Mouse (Mus musculus) adrenal gland, postnatal 36 days (tissue): ENCODE data around the gene Ndufb5. TPM values are rescaled to one million over a fixed set of nuclear protein-coding genes. Genes with fewer than 3 reads are reported as not detected.
"Not testable (repeated sequence)": the region's sequence is repeated elsewhere in the genome, so short reads cannot be mapped to it uniquely, and the experiment has no call there.

Experiments used
- DNase-seq, 2 experiments: peaks; one replicate each; pipeline ENCODE4 v3.0.0; 2021; ENCODE audit warnings: mixed read lengths in 1 of 2
- total RNA-seq, 2 experiments: library from RNA; stranded (reverse); gene quantifications; 2 replicates each; pipeline ENCODE4 v1.2.3; 2021

Ndufb5 gene
- total RNA-seq, 2 experiments from 2014 or later = 367 to 402 TPM

DNA sequence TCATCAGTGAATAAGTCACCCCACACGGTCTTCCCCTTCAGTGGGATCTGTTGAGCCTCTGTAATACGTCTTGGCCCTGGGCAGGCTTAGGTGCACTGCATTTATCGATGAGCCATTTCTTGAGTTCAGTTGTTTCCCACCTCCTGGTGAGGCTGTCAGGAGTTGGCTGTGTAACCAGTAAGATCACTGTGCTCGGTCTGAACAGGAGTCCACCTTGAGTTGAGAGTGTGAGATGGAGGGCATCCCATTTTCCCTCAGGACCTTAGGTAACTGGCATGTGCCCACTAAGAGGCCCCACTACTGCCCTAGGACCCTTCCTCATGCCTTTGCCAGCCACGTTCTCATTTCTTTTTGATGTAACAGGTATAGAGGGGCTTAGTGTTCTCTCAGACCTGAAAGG is 10.8 kb upstream of the Ndufb5 start:
- no peak for DNase-seq

DNA sequence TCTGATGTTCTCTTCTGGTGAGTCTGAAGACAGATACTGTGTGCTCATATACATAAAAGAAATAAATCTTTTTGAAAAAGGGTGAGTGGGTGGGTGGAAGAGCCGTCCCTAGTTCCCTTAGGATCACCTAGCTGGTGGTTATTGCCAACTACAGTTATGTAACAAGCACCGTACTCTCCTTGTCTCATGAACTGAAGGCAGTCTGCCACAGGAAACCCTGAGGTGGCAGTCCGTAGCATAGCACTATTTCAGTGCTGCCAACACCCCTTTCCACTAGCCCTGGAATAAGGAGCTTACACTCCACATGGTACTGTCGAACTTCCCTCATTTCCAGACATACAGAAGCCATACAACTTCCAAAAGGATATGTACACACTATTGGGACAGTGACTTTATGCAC is 8.9 kb upstream of the Ndufb5 start:
- no peak for DNase-seq

DNA sequence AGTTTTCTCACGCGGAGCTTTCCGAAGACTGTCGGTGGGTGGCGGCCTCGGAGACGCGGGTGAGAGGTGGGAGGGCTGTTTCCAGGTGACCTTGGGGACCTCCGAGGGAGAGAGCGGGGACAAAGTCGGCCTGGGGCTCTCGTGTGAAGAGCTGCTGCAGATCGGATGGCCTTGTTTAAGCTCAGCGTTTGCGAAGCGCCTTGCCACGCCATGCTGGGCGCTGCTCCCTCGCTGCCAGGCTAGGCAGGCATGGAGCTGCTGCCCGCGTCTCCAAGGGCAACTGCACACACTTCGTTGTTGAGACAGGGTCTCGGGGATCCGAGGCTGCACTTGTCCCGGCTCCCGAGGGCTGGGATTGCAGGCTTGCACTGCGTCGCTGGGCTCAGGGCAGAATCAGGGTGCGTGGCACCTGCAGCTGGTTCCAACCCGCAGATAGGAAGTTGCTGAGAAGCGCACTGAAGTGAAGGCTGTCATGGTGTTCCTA is 424 bp downstream of the Ndufb5 start, which contains the start of gene Mrpl47:
TSS of gene Mrpl47 (minus strand) at position 434 of the 484 bp plus-strand sequence.
- no peak for DNase-seq

DNA sequence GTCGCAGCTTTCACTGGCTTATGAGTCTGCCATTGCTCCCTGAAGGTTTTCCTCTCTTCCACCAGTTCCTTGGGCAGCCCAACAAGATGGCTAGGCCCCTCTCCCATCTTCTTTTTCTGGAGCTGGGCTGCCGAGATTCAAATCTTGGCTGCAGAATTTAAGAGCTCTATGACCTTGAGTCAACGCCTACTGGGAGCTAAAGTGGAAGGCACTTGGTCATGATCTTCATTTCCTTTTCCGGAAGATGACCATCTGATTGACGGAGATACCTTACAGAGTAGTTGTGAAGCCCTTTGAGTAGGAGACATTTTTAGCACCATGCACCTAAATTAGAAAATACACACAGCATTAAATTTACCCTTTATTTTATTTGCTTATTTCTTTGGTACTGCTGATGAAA is 1.8 kb downstream of the Ndufb5 start:
- no peak for DNase-seq

DNA sequence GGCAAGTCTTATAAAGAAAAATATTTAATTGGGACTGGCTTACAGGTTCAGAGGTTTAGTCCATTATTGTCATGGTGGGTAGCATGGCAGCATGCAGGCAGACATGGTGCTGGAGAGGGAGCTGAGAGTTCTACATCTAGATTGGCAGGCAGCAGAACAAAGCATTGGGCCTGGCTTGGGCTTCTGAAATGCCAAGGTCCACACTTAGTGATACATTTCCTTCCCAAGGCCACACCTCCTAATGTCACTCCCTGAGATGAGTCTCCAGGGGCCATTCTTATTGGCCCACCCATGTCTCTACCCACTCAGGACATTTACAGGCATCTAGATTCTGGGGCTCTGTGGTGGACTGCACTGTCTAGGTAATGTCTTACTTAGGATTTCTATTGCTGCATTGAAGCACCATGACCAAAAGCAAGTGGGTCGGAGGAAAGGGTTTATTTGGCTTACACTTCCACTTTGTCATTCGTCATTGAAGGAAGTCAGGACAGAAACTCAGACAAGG is 5.5 kb downstream of the Ndufb5 start:
- peak; percentile 32 to 54 for DNase-seq

DNA sequence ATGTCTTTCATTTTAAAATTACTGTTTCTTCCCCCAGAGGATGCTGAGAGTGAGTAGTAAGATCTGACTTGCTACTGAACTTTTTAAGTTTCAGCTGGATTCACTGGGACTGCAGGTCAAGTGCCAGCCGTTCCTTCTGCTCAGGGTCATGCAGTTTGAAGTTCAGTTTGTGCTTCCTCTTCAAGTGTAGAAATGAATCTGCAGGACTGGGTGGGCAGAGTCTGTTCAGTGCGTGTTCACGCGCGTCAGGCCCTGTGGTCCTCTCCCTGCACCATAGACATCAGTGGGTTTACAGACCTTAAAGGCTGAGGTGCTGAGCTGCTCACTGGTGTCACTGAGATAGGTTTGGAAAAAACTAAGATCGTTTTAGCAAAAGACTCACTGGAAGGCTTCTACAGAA is 8.2 kb downstream of the Ndufb5 start:
- DNase-seq = no peak

DNA sequence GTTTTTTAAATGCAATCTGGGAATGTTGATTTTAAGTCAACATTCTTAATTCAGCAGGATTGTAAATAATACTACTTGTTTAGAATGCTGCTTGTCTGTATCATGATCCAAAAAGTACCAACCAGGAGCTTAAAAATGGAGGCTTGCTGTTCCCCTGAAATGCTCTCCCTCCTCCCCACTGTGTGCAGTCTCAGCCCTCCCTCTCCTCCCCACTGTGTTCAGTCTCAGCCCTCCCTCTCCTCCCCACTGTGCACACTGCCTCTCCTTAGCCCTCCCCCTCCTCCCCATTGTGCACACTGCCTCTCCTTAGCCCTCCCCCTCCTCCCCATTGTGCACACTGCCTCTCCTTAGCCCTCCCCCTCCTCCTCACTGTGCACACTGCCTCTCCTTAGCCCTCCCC is 8.6 kb downstream of the Ndufb5 start:
- not testable (repeated sequence) for DNase-seq

DNA sequence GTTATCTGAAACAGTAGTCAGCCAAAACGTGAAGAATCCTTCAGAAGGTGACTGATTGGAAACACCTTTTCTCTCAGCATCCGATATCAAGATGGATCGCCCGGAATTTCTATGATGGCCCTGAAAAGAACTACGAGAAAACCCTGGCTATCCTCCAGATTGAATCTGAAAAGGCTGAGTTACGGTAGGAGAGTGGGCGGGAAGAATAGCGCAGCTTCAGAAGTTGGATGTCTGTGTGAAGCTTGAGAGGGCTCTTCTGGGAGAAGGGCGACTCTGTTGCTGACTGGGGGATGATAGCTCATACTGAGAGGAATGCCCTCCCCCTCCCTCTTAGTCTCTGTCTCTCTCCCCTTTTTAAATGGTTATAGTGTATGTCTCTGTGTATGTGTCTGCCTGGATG is 11.6 kb downstream of the Ndufb5 start:
- no peak for DNase-seq

DNA sequence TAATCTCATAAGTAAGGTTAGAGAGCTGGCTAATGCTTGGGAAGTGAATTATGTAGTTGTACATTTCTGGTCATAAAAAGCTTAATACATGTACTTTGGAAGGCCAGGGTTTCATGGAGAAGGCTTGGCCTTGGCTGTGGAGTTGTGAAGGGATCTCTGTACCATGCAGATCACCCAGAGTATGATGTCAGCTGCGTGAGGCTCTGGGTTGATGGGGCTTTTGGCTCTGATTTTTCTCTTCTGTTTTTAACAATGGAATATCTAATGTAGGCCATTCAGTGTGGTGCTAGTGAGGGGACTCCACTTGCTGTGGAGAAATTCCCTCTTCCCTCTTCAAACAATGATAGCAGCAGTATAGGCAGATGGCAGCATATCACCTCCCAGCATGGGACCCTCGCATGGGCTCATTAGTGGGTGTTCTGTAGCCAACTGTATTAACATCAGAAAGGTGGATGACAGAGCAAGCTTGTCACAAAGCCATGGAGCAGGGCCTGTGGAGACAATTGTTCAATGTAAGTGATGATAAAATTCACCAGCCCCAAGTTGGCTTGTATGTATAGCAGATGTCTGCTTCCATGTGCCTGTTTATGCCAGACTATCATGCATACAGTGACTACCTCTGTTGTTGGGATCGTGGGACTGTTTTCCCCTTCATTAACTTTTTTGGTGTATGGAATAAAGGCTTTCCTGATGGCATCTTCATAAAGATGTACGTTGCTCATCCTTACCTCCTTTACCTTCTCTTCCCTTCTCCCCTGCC is 13.2 kb downstream of the Ndufb5 start:
- DNase-seq = no peak

DNA sequence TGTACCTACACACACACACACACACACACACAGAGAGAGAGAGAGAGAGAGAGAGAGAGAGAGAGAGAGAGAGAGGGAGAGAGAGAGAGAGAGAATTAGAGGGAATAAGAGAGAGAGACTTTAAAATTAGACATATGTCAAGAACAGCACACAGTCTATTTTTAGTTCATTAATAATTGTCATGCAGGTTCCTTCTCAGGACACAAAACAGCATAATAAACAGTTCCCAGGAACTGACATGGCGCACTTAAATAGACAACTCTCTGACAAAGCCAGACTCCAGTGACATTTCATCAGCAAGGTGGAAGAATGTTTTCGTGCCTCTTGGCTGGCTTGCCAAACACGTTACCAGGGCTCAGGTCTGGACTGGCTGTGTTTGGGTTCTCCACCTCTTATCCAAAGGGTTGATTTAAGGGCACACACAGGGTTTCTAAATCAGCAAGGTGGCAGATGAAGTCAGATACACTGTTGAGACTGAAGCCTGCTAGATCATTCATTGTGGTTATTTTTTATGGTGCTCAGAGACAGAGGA is 17.7 kb downstream of the Ndufb5 start:
- no peak for DNase-seq

DNA sequence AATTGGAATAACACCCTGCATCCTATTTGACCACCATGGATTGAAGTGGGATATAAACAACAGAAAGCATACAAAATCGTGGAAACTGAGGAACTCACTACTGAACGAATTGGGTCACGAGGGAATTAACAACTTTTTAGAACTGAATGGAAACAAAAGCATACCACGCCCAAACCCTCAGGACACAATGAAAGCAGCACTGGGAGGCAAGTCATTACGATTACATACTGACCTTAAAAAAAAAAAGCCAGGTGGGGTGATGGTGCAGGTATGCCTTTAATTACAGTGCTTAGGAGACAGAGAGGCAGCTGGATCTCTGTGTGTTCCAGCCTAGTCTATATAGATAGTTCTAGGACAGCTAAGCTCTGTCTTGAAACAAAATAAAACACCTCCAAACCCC is 22.4 kb downstream of the Ndufb5 start:
- no peak for DNase-seq

DNA sequence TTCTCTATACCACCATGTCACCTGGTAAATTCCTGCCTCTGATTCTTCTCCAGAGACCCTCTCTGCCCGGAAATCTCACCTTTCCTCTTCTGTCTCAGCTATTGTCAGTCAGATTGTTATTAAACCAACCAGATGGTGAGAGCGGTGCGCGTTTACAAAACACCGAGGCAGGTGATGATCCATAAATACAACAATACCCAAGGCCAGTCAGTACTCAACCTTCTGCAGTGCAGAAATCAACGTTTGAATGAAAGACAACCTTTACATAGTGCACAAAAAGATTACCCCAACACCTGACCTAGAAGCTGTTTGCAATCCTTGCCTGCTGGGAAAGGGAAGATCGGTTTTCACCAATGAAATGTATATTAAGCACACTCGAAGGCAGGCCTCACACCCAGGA is 26.2 kb downstream of the Ndufb5 start:
- DNase-seq = no peak

DNA sequence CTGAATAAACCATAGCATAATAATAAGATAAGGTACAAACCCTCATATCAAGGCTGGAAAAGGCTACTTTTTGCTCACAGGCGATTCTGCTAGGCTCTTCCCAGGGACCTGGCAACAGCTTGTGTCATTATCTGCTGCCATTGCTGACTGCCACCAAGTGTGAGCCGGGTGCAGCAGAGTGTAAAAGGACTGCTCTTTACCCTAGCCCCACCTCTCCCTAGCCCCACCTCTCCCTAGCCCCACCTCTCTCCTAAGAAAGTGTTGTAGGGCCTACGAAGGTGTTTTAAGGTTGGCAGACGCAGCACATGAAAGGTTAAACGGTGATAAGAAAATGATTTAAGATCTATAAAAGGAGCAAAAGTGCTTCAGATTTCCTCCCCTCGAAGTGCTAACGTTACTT is 27.1 kb downstream of the Ndufb5 start:
- no peak for DNase-seq

DNA sequence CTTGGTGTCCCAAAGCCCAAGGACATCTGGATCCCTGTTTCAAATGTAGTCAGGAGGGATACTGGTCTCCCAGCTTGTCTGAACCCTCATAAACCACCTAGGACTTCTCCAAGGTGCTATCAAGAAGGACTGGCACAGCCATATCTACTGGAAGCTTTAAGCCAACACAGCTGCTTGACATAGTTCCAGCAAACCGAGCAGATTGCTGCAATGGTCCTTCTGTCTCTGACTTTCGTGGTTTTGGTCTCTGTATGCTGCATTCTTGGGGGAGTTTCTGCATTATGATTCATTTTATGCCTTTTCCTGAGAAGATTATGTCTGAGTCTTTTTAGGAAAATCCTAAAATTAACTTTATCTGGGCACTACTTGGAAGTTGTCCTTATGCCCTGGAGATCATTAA is 34.0 kb downstream of the Ndufb5 start:
- no peak for DNase-seq

Other genes with a start within 250 kb of the Ndufb5 start
- 1 to 10 TPM in 1 of 2 experiments, under 1 TPM in 1; 0.16 to 1.7 TPM for gene Kcnmb3, start 244.8 kb upstream of the Ndufb5 start, total RNA-seq
- gene Zfp639, start 226.7 kb upstream of the Ndufb5 start, total RNA-seq = 10 to 100 TPM; 28.7 to 41.6 TPM
- 10 to 100 TPM; 81.8 to 98.6 TPM for gene Mfn1, start 207.5 kb upstream of the Ndufb5 start, total RNA-seq
- 10 to 100 TPM; 42.2 to 79.8 TPM for gene Gnb4, start 120.4 kb upstream of the Ndufb5 start, total RNA-seq
- 10 to 100 TPM; 43.1 to 50.6 TPM for gene Actl6a, start 30.7 kb upstream of the Ndufb5 start, total RNA-seq
- gene Mrpl47, start 615 bp downstream of the Ndufb5 start, total RNA-seq = 10 to 100 TPM; 29.6 to 36.2 TPM
- gene Usp13, start 80.6 kb downstream of the Ndufb5 start, total RNA-seq = 1 to 10 TPM; 3.6 to 4.3 TPM